Mouse (Mus musculus) frontal cortex, postnatal 36 days (tissue): Measurements from ENCODE around the gene Olfr353.

Experiments
- DNase-seq, 2 experiments: peaks; one replicate each; pipeline ENCODE4 v3.0.0; 2022; ENCODE audit warnings: low spot score in 2 of 2

Olfr353 gene

GRCm38 (mm10) chr2:36892836-36893235 is at the start of gene Olfr353:
Gene Olfr353 (minus strand): TSS chr2:36892936.
- no peak for DNase-seq

DNA sequence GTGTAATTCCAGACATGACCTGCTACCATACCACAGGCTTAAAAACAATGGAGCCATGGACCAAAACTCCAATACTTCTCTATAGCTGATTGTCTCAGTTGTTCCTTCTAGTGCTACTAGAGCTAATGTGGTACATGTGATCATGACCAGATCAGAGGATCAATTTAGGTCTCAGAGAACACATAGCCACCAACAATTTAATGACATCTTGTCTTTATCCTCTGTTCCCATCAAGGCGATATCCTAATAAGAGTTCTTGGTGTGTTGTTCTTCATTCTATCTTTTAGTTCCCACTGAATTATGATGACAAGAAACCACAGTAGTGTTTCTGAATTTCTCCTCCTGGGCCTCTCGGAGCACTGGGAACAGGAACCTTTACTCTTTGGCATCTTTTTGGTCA is 44.1 kb upstream of the Olfr353 start, which contains the start of gene Olfr356:
Gene Olfr356 (plus strand): TSS at position 301 of the 400 bp plus-strand sequence.
- DNase-seq, result no peak

DNA sequence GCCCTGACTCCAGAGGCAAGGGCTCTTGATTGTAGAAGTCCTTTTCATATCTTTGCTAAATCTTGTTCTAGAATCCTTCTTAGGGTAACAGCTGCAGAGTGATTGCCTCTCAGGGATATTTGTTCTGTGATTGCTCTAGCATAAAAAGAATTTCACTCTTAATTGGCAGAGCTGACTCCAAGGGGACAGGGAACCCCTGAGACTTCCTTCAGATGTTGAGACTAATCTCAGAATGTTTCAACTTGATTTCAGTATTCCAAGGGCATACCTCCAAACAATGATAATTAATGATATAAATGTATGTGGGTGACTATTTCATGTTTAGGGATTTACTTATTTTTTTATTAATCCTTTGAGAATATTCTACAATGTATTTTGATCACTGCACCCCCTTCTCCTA is 36.1 kb upstream of the Olfr353 start, which contains the start of gene Olfr355:
Gene Olfr355 (minus strand): TSS at position 101 of the 400 bp plus-strand sequence.
- no peak for DNase-seq

- DNase-seq, result no peak
Measured at GRCm38 (mm10) chr2:36905380-36905779, 12.6 kb upstream of the Olfr353 start, which contains the start of gene Olfr354. Gene Olfr354 (plus strand): TSS chr2:36905680.

- DNase-seq, result no peak
Measured at GRCm38 (mm10) chr2:36897114-36897513, 4.4 kb upstream of the Olfr353 start.

DNA sequence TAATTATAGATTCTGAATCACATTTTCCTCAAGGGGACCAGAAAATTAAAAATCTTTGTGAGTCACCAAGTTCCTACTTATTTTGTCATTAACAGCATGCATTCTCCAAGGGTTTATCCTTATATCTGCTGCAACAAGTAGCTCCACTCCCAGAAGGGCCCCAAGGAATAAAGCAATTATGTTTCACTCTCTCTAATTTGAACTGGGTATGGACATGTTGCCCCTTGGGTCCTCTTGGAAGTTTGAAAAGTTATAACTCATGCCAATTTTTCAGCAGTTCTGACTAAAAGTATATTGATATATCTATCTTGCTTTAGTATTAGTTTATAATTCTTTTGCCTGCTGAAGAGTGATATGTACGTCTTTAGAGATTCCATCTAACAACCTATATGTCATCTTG is 24.6 kb downstream of the Olfr353 start, which contains the start of gene Olfr352:
Gene Olfr352 (plus strand): TSS at position 301 of the 400 bp plus-strand sequence.
- DNase-seq, result no peak

GRCm38 (mm10) chr2:36862560-36862959 is 30.2 kb downstream of the Olfr353 start, which contains the start of gene Olfr351:
Gene Olfr351 (minus strand): TSS chr2:36862660.
- DNase-seq, result no peak

- DNase-seq, result no peak
Measured at GRCm38 (mm10) chr2:36846010-36846409, 46.7 kb downstream of the Olfr353 start, which contains the start of gene Olfr350. Gene Olfr350 (plus strand): TSS chr2:36846310.
